Mouse (Mus musculus) limb, embryonic 11.5 days (tissue): Measurements from ENCODE around the gene Kcnj12. TPM values are rescaled to one million over a fixed set of nuclear protein-coding genes. Genes with fewer than 3 reads are reported as not detected.

ENCODE experiments used
- ATAC-seq: fragments of 200-750 bp; cut with Nextera tagmentation; 2 replicates; pipeline ENCODE4 v1.8.0; 2017; ENCODE audit warnings: low read depth; ENCODE audit not compliant: insufficient number of reproducible peaks, low FRiP score, low TSS enrichment
- DNase-seq: peaks from one replicate; pipeline ENCODE4 v3.0.0-alpha.2; 2015; ENCODE audit warnings: low spot score
- H3K27ac ChIP-seq: fragments of 300-500 bp; sonication (generic); replicated peaks from 2 replicates; pipeline ENCODE4 v1.5.1; 2014; ENCODE audit warnings: low read depth, mild to moderate bottlenecking, low read length
- H3K27me3 ChIP-seq: fragments of 300-500 bp; sonication (generic); 2 replicates; pipeline ENCODE4 v1.6.1; 2014; ENCODE audit warnings: mild to moderate bottlenecking, low read length, mixed read lengths; ENCODE audit not compliant: control insufficient read depth, insufficient read depth
- H3K36me3 ChIP-seq: fragments of 300-500 bp; sonication (generic); 2 replicates; pipeline ENCODE4 v1.6.1; 2014; ENCODE audit warnings: mild to moderate bottlenecking, low read length, moderate library complexity, mixed read lengths; ENCODE audit not compliant: control insufficient read depth, insufficient read depth
- H3K4me1 ChIP-seq: fragments of 300-500 bp; sonication (generic); 2 replicates; pipeline ENCODE4 v1.6.1; 2014; ENCODE audit warnings: low read length, mixed read lengths; ENCODE audit not compliant: control insufficient read depth, insufficient read depth
- H3K4me2 ChIP-seq: fragments of 300-500 bp; sonication (generic); 2 replicates; pipeline ENCODE4 v1.6.1; 2014; ENCODE audit warnings: low read depth, mild to moderate bottlenecking, moderate library complexity; ENCODE audit not compliant: severe bottlenecking
- H3K4me3 ChIP-seq: fragments of 300-500 bp; sonication (generic); 2 replicates; pipeline ENCODE4 v1.5.1; 2014; ENCODE audit warnings: low read depth, low read length
- H3K9ac ChIP-seq: fragments of 300-500 bp; sonication (generic); 2 replicates; pipeline ENCODE4 v1.6.1; 2014; ENCODE audit warnings: mild to moderate bottlenecking, low read length
- H3K9me3 ChIP-seq: fragments of 300-500 bp; sonication (generic); 2 replicates; pipeline ENCODE4 v1.6.1; 2016; ENCODE audit warnings: low read length; ENCODE audit not compliant: control insufficient read depth
- WGBS: fragments of 180-500 bp; shearing (Covaris S2); extraction: QIAGEN DNeasy Blood & Tissue Kit; methylation state at CpG from one replicate; pipeline ENCODE4 v1.1.7; 2014; 5-methylcytosine and 5-hydroxymethylcytosine counted together
- polyA plus RNA-seq: library from polyadenylated mRNA; unstranded; fragments of >200 nt; fragmentation: Nextera tagmentation; extraction: Ambion mirVana; gene quantifications from 2 replicates; pipeline ENCODE4 v1.2.1, GENCODE M21; 2014

Kcnj12 gene
- polyA plus RNA-seq, 1 experiment from 2014 or later: 0.08 TPM

- H3K4me1 ChIP-seq: peaks cover 4% of the 10 kb centered on the region; the same call in 1 of the 2 replicates
- WGBS: 80% methylated on average over 9 of the region's 9 CpGs
- H3K9ac ChIP-seq: no peak overlapping the region
- no peaks in the 10 kb centered on the region for H3K9me3 ChIP-seq
- no peak overlapping the region for H3K27ac ChIP-seq
- DNase-seq (no peak), ATAC-seq (no peak)
- no peaks in the 10 kb centered on the region for H3K27me3 ChIP-seq
- H3K4me3 ChIP-seq: no peak overlapping the region
- H3K4me2 ChIP-seq: no peak overlapping the region
- no peaks in the 10 kb centered on the region for H3K36me3 ChIP-seq
Measured at GRCm38 (mm10) chr11:61038277-61038782, 16.0 kb downstream of the Kcnj12 start.

GRCm38 (mm10) chr11:61040856-61041652, 18.7 kb downstream of the Kcnj12 start:
- 82% methylated on average over 11 of the region's 11 CpGs for WGBS
- Histone ChIP-seq H3K4me1 (peaks cover 4% of the 10 kb centered on the region; the same call in 1 of the 2 replicates), H3K36me3 (no peaks in the 10 kb centered on the region), H3K4me3 (no peak overlapping the region), H3K9ac (no peak overlapping the region), H3K9me3 (no peaks in the 10 kb centered on the region), H3K4me2 (no peak overlapping the region), H3K27me3 (no peaks in the 10 kb centered on the region), H3K27ac (no peak overlapping the region)
- no peak for DNase-seq
- no peak for ATAC-seq

GRCm38 (mm10) chr11:61042593-61042992, 20.2 kb downstream of the Kcnj12 start:
- no peaks in the 10 kb centered on the region for H3K36me3 ChIP-seq
- peaks cover 4% of the 10 kb centered on the region; the same call in 1 of the 2 replicates for H3K4me1 ChIP-seq
- no peak overlapping the region for H3K27ac ChIP-seq
- no peaks in the 10 kb centered on the region for H3K27me3 ChIP-seq
- no peaks in the 10 kb centered on the region for H3K9me3 ChIP-seq
- no peak overlapping the region for H3K4me2 ChIP-seq
- 19% methylated on average over 8 of the region's 8 CpGs for WGBS
- H3K4me3 ChIP-seq: no peak overlapping the region
- H3K9ac ChIP-seq: no peak overlapping the region
- DNase-seq (no peak), ATAC-seq (no peak)

- Histone ChIP-seq H3K27ac (no peak overlapping the region), H3K9me3 (no peaks in the 10 kb centered on the region), H3K9ac (no peak overlapping the region), H3K4me1 (peaks cover 4% of the 10 kb centered on the region; the same call in 1 of the 2 replicates), H3K4me2 (no peak overlapping the region), H3K4me3 (no peak overlapping the region), H3K27me3 (no peaks in the 10 kb centered on the region), H3K36me3 (no peaks in the 10 kb centered on the region)
- ATAC-seq (no peak), DNase-seq (peak; percentile 60)
- 68% methylated on average over 12 of the region's 12 CpGs for WGBS
Measured at GRCm38 (mm10) chr11:61043055-61043992, 21.0 kb downstream of the Kcnj12 start.

GRCm38 (mm10) chr11:61044741-61045140, 22.4 kb downstream of the Kcnj12 start:
- Histone ChIP-seq H3K27me3 (no peaks in the 10 kb centered on the region), H3K36me3 (no peaks in the 10 kb centered on the region), H3K4me2 (no peak overlapping the region), H3K27ac (no peak overlapping the region), H3K4me1 (peaks cover 4% of the 10 kb centered on the region; the same call in 1 of the 2 replicates), H3K4me3 (no peak overlapping the region), H3K9ac (no peak overlapping the region), H3K9me3 (no peaks in the 10 kb centered on the region)
- DNase-seq: no peak
- ATAC-seq: no peak
- WGBS: 77% methylated on average over 5 of the region's 5 CpGs

- Histone ChIP-seq H3K27ac (no peak overlapping the region), H3K9me3 (no peaks in the 10 kb centered on the region), H3K4me3 (no peak overlapping the region), H3K36me3 (no peaks in the 10 kb centered on the region), H3K4me1 (peaks cover 3% of the 10 kb centered on the region; the same call in 1 of the 2 replicates), H3K9ac (no peak overlapping the region), H3K27me3 (no peaks in the 10 kb centered on the region), H3K4me2 (no peak overlapping the region)
- WGBS: 82% methylated on average over 5 of the region's 5 CpGs
- ATAC-seq (no peak), DNase-seq (no peak)
Measured at GRCm38 (mm10) chr11:61047441-61047840, 25.1 kb downstream of the Kcnj12 start.

- WGBS: 38% methylated on average over 8 of the region's 8 CpGs
- H3K4me3 ChIP-seq: no peak overlapping the region
- no peak overlapping the region for H3K27ac ChIP-seq
- H3K4me1 ChIP-seq: no peaks in the 10 kb centered on the region
- ATAC-seq (no peak), DNase-seq (no peak)
- no peaks in the 10 kb centered on the region for H3K9me3 ChIP-seq
- no peak overlapping the region for H3K4me2 ChIP-seq
- no peaks in the 10 kb centered on the region for H3K36me3 ChIP-seq
- no peak overlapping the region for H3K9ac ChIP-seq
- H3K27me3 ChIP-seq: no peaks in the 10 kb centered on the region
Measured at GRCm38 (mm10) chr11:61051151-61051550, 28.8 kb downstream of the Kcnj12 start.

GRCm38 (mm10) chr11:61056871-61057270, 34.5 kb downstream of the Kcnj12 start:
- no peaks in the 10 kb centered on the region for H3K36me3 ChIP-seq
- DNase-seq (no peak), ATAC-seq (no peak)
- H3K4me2 ChIP-seq: no peak overlapping the region
- no peak overlapping the region for H3K4me3 ChIP-seq
- no peak overlapping the region for H3K27ac ChIP-seq
- no peaks in the 10 kb centered on the region for H3K4me1 ChIP-seq
- H3K27me3 ChIP-seq: no peaks in the 10 kb centered on the region
- H3K9ac ChIP-seq: no peak overlapping the region
- no peaks in the 10 kb centered on the region for H3K9me3 ChIP-seq
- WGBS: 74% methylated on average over 5 of the region's 5 CpGs
